Mouse (Mus musculus): ENCODE data around the gene Clasp1.

Gene Clasp1

DNA sequence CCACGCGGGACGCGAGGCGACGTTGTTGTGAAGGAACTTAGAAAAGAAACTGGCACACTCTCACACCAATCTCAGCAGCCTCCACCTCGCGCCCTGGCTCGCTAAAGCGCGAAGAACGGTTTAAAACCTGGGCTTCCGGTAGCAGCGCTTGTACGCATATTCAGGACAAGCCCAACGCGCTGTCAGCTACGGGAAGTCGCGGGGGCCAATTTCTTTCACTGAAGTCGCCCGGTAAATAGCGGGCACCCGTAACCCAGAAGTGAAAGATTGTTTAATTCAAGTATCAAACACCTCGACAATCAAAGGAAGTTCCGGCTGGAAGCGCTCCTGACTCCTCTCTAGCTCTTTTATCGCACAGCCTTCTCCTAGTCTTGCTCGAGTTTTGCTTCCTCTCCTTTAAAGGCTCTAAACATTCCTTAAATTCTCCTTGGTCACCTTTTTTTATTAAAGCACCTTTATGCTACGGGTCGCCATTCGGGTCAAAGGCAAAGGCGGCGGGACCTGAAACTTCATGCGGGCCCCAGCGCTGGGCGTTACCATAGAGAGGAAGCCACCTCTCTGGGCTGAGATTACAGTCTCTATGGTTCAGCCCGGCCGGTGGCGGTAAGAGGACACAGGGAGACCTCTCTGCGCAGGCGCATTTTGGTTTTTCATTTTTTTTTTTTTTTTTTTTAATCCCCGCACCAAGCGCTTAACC is at the start of gene Clasp1:
Gene Clasp1 (plus strand): TSS at position 302 of the 697 bp plus-strand sequence.
- under 1% methylated on average over 44 of the region's 44 CpGs for WGBS

DNA sequence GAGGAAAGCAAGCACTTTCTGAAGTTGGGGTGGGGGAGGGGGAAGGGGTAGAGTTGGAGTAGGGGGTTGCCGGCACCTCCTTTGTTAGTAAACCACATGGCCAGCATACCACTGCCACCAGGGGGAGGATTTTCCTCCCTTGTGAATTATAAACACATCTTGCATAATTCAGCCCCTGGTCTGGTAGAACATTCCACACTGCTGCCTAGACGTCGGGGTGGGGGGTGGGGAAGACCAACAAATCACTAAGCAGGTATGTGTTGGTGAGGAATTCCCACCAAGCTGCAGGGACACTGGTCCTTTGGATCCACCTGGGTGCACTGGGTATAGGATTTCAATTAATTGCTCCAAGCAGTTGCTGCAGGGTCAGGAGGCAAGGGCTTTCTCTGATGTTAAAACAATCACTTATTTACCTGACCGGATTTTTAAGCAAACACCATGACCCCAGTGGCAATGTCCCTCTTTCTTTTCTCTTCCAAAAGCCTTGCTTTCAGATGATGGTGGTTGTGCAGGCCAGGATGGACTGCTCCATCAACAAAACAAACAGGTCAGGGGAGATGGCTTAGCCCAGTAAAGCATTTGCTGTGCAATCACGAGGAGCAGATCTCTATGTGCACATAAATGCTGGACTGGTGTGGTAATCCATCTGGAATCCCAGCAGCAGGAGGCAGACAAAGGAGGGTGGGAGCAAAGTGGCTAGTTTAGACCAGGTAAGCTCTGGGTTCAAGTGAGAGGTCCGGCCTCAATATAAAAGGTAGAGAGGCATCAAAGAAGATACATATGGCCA is 45.0 kb upstream of the Clasp1 start:
- 47% methylated on average over 6 of the region's 6 CpGs for WGBS

DNA sequence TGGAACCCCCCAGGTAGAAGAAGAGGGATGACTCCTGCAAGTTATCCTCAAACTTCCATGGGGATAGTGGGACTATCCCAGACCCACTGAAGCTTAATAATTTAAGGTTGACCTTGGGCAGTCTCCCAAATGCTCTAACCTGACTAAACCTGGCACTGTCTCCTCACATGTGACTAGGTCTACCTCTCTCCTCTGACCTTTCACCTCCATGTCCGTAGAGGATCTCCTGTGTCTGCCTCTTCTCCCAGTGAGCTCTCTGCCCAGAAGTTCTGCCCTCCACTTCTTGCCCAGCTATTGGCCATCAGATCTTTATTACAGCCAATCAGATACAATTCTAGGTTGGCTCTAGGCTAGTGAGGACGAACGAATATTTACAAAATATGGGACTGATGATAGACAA is 38.9 kb upstream of the Clasp1 start:
- WGBS: 85% methylated on average over 3 of the region's 3 CpGs

DNA sequence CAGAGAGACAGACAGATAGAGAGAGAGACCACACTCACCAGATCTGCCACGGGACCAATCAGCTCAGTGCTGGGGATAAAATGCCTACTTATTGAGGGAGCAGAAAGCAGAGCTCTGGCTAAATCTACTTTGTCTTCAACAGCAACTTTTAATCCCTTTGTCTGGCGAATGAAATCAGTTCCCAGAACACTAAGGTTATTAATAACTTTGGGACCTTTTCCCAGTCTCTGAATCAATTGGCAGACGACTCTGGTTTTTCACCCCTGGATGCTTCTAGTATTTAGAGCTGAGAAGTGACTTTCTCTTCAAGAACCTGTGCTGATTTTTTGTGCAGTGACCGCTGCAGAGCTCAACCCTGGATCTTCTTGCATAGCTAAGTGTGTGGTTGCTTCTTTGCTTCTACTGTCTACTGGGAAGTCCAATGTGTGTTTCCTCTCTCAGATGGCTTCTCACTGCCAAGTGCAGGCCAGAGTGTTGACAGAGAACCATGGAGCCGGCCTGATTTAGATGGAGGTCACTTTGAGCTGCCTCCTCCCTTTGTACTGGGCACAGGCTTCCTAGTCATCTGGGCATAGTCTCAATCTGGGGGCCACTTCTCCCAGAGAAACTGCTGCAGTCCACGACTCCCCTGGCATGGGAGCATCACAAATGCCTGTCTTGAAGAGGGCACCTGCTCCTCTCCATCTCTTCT is 29.6 kb upstream of the Clasp1 start:
- WGBS: 39% methylated on average over 6 of the region's 6 CpGs

DNA sequence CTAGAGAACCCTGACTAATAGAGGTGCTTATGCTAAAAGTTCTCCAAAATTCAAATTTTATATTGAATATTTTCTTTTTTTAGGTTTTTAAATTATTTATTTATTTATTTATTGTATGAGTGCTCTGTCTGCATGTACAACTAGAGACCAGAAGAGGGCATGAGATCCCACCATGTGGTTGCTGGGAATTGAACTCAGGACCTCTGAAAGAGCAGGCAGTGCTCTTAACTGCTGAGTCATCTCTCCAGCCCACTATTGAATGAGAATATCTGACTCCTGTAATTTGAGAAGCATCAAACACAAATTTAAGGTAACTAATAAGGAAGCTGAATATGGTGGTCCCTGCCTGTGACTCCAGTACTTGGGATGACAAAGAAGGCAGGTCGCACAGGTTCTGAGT is 20.9 kb upstream of the Clasp1 start:
- WGBS: 94% methylated on average over 1 of the region's 1 CpGs

DNA sequence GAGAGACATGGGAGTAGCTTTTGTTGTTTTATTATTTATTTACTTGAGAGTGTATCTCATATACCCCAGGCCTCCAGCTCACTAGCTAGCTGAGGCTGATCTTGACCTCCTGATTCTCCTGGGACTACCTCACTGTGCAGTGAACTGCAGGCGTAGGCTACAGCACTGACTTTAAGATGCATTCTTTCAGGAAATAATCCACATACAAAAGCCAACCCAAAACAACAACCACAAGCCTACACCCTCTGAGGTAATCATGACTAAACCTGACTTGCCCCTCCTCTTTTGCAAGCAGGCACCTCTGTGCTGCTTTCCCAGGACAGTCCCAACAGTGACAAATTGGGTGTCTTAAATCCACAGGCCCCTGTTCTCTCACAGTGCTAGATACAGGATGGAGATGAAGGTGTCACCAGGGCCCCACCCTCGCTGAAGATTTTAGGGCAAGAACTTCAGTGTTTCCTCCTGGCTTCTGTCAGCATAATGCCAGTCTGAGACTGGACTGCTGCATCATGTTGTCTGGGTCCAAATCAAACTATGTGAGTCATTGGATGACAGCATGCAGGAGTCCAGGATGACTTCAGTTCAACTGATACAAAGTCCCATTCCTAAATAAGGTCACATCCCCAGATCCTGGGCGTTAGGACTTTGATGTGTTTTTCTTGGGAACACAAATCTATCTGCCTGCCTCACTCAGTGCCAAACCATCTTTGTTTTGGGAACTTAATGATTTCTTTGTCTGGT is 20.0 kb upstream of the Clasp1 start:
- 80% methylated on average over 3 of the region's 3 CpGs for WGBS

DNA sequence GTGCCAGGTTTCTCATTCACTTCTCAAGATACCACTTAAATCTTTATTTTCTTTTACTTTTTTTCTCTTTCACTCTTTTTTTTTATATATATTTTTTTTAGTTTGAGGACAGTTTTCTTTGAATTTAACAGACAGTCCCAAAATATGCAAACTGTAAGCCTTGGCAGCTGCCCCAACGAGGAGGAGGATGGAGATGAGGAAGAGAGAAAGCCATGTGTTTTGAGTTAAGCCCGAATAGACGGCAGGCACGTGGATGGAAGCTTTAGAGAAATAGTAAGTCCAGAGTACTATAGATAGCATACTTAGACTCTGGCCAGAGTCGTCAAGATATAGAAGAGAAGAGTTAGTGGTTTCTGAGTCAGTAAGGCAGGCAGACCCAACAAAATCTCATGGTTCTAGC is 11.1 kb upstream of the Clasp1 start:
- WGBS: 40% methylated on average over 5 of the region's 5 CpGs

DNA sequence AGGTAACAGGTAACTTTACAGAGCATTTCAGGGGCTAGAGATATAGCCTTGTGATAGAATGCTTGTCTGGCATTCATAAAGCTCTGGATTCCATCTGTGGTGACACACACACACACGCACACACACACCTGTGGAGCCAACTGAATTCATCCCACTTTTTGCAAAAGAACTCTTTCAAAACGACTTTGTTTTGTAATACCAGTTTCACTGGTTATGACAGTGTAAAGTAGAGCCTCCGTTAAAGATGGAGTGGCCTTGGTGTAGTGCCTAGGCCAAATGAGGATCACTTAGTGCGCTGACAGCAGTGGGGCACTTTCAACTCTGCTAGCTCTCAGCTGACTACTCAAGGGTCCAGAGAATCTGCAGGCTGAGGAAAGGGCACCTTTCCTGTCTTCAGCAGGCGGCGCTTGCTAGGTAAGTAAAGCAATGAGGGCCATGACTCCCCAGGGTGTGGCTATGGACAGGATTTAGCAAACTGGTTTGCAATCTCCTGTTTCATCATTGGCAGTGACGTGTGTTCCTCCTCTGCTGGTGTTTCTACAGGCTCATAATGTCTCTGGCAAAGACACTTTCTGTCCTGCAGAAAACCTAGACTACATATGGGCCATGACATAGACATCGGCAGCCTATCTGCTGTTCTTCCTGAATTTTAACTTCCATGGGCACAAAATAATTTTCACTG is 8.6 kb upstream of the Clasp1 start:
- WGBS: 84% methylated on average over 8 of the region's 8 CpGs

DNA sequence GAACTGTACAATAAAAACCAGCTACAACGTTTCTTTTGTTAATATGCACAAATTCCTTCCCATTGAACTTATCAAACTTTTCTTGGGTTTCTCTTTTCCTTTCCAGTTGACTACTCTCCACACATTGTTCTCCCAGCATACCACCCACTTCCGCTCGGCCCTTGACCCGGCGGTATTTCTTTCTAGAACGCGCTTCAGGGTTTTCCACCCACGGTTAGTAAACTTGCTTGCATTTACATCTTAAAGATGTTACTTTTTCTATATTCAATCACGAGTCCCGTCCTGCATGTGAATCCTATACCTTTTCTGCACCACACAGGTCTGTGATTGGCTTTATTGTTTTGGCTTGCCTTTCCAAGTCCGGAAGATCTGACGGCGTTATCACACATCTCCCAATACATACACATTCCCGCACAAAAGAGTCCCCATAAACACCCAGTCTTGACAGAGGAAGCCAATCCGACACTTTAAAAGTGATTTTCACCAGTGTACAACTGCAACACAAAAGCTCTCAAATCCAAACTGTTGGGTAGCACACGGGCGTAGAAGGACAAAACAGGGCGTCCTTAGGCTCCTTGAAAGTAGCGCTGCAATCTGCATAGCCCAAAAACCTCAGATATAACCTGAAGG is 616 bp upstream of the Clasp1 start:
- under 1% methylated on average over 19 of the region's 19 CpGs for WGBS

DNA sequence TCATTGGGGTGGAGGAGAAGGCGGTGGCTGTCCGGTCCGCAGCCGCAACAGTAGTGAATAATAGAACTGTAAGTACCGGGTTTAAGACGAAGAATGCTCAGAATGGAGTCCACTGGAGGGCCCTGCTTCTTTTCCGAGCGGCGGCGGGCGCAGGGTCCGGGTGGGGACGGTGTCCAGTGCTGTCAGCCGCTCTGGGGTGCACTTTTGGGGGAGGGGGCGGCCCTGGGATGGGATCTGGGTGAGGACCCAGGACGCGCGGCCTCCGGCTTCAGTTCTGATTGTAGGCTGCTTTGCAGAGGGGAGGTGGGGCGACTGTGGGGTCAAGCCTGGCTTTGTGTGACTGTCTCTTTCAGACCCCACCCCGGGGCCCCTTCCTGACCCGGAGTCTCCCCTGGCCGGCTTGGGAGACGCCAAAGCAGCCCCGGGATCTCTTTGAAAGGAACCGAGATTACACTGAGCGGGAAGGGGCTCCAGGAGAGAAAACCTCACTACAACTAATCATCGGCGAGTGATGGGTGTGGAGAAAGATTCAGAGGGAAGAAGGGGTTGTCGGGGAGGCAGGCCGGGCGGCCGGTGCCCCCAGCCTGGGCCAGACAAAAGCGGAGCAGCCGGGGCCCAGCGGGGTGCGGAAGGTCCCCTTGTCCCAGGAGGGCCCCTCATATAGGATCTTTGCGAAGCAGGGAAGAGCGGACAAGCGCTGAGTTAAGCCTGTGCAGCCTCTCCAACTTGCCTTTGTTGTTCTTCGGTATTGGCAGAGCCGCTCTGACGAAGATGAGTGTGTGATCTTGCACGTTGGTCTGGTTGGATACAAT is 802 bp downstream of the Clasp1 start:
- WGBS: under 1% methylated on average over 44 of the region's 44 CpGs

DNA sequence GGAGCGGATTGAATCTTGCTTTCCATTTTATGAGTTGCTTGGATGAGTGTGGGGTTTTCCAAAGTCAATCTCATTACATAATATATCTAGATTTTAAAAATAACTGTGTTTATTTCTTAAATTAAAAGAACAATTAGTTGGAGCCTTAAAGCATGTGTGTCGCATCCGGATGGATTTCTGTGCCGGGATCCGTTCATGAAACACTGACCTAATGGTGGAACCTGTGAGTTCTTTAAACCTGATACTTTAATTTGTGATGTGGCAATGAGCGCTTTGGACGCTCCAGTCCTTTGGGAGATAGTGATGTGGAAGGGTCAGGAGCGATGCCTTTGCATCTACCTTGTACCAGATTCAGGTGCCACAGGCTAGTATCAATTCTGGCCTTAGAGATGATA is 1.4 kb downstream of the Clasp1 start:
- WGBS: 14% methylated on average over 8 of the region's 8 CpGs

DNA sequence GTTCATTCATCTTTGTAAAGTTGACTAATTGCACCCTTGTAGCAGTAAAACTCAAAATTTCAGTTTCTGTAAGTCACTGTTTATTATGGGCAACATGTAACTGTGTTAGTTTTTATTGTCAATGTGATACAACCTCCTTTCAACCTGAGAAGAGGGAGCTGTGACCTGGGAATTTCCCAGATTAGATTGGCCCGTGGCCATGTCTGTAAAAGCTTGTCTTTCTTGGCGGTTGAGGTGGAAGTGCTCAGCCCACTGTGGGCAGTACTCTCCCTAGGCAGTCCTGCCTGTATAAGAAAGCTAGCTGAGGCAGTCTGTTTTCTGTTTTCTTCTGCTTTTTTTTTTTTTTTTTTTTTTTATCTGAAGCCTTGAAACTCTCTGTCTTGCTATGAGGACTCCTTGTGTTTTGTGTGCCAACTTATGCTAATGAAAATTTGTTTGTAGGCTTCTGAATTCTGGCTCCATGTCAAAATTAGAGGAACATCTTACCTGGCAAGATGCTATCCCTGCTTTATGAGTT is 2.1 kb downstream of the Clasp1 start:
- 65% methylated on average over 2 of the region's 2 CpGs for WGBS

DNA sequence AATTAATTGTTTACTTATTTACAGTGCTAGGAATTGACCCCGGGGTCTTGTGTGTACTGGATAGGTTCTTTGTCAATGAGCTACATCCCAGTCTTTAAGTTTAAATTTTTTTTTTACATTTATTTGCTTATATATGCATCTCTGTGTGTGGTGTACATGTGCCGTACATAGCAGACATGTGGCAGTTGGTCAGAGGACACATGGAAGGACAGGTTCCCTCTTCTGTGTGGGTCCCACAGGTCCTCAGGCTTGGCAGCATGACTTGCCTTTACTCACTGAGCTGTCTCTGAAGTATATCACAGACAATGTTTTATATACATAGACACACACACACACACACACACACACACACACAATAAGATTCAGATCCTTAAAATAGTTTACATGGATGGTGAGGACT is 3.4 kb downstream of the Clasp1 start:
- WGBS: 97% methylated on average over 2 of the region's 2 CpGs

DNA sequence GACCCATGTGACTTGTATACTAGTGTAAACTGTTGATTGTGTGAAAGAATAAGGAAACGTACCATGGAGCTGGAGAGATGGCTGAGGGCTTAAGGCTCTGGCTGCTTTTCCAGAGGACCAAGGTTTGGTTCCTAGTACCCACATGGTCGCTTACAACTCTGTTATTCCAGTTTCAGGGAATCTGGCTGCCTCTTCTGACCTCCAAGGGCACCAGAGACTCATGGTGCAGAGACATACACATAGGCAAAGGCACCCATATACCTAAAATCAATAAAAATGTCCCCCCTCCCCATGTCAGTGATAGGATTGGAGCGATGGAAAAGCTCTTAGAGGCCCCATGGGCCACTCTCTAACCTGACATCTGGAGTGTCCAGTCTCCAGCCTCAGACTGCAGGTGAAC is 5.1 kb downstream of the Clasp1 start:
- 91% methylated on average over 3 of the region's 3 CpGs for WGBS

DNA sequence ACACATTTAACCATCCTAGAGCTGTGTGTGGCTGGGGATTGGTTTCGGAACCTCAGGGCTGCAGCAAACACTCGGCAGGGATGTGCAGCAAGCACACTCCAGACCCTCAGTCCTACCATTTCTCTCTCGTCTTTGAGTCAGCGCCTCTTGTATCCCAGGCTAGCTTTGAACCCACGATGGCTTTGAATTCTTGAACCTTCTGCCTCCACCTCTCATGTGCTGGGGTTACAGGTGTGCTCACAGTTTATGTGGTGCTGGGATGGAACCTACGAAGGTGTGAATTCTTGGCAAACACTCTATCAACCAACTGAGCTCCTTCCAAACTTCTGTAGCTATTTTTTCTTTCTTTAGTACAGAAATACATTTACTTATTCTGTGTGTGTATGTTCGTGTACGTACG is 9.0 kb downstream of the Clasp1 start:
- WGBS: 92% methylated on average over 9 of the region's 9 CpGs

DNA sequence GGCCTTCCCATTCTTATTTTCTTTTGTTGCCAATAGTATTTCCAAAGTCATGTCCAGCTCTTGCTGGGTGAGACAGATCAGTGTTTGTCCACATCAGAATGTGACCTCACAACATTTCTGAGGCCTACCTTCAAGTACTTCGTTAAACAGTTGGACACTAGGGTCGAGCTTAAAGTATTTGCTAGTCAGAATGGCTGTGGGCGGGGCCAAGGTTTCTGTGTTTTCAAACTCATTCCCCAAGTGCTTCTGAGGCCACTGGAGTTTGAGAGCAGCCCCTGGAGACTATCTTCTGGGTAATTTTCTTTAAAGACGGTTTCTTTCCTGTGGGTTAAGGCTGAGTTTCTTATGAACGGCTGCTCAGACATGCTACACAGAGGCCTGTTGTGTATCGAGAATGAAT is 9.7 kb downstream of the Clasp1 start:
- 58% methylated on average over 6 of the region's 6 CpGs for WGBS

DNA sequence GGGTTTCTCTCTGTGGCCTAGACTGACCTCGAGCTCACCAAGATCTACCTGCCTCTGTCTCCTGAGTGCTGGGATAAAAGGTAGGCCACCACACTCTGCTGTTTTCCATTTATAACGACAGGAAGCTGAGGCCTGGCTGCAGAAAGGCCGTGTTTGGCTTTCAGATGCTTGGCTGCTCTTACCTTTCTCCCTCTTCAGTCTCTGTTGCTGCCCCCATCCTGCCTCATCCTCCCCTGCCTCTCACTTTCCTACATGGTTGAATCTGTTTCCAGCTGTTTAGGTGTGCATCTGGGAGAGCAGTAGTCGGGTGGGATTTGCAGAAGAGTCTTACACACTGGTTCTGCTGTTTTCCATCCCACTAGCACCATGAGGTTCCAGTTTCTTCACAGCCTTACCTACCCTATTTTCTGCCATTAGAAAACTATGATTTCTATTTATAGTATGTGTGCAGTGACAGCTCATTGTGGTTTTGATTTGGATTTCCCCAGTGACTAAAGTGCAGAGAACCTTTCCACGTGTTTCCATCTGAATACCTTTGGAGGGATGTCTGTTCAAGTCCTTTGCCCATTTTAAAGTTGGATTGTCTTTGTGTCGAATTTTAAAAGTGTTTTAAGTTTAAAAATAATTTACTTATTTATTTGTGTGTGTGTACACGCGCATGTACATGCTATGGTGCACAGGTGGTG is 10.9 kb downstream of the Clasp1 start:
- WGBS: 81% methylated on average over 8 of the region's 8 CpGs

DNA sequence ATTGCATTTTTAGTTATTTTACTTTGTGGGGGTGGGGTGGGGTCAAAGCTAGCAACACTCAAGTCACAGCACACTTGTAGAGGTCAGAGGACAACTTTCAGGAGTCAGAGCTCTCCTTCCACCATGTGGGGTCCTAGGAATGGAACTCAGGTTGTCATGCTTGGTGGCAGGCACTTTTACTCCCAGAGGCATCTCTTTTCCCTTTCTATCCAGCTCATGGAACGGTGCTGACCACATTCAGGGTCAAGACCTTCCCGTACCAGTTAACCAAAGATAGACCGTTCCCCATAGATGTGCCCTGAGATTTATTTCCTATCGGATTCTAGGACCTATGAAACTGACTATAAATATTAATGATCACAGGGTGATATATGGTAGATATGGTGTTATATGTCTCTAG is 13.1 kb downstream of the Clasp1 start:
- 97% methylated on average over 4 of the region's 4 CpGs for WGBS

DNA sequence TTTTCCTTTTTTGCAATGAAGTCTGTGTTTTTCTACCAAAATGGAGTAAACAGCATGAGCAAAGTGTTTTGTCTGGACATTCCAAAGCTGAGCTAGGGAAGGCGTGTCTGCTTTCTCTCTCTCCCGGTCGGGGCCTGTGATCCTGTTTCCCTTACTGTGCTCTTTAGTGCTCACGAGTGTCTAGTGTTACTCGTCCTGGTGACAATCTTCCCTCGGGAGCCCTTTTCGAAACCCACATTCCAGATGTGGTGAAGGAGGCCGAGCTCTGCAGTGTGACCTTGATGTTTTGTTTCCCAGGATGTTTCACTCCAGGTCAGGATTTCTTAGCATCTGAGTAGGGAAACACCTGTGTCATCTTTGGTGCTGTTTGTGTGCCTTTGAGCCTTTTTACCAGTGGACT is 13.7 kb downstream of the Clasp1 start:
- 76% methylated on average over 8 of the region's 8 CpGs for WGBS

All from cerebral cortex, adult 2 months (tissue).